Comparison of ENCODE assay signal across 13 mouse cellular contexts in the genomic region with DNA sequence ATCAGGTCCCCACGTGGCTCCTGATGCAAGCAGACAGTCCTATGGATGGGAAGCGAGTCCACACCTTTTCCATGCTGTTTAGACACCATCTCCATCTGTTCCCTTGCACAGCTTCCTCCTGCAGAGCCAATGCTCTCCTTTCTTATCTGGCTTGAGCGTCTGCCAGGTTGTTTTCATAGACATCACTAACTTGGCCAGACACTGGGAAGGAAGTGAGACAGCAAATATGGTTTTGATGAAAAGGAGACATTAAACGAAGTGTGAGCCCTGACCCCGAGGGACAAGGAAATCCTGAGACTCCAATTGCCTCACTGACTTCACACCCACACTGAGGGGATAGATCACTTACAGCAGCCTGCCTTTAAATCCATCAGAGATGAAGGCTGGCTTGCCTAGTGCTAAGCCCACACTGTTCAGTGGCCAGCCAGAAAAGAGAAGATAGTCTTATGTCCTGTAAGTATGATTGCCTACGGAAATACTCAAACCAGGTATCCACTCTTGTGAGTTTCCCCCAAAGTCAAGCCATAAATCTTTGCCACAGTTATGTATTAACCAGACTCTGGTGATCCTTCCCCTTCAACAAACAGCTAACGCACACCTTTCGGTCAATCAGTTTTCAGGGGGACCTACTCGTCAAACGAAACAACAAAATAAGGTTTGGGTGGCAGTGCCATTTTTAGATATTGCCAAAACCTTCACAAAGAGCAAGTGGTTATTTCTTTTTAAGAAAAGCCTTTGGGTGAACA.
DNase-seq lines count a peak whose midpoint lies in the region; ATAC-seq and TF ChIP-seq lines count a peak whose summit lies in the region.
"Had no signal": no experiment of that assay in that cellular context is flagged by ENCODE, and none has a peak within 500 bp of the region (broad histone marks: within the 10 kb centered on the region; RNA-seq: fewer than 3 reads in every experiment).

No protein-coding gene starts in this region.

- TF ChIP-seq CTCF in hindbrain, postnatal 0 days (IDR thresholded peaks at IDR 0.05; ENCODE audit: low read depth), result no peak
- TF ChIP-seq CTCF in midbrain, postnatal 0 days (IDR thresholded peaks at IDR 0.05), result no peak

- H3K9ac ChIP-seq in hindbrain, postnatal 0 days (replicated peaks; ENCODE audit: low read length), result no peak overlapping the region
- no peak overlapping the region for H3K9ac ChIP-seq in hindbrain, embryonic 11.5 days (ENCODE audit: low read depth, low read length)
- no peak overlapping the region for H3K9ac ChIP-seq in midbrain, postnatal 0 days (replicated peaks; ENCODE audit: low read length, poor library complexity, severe bottlenecking)
- H3K9ac ChIP-seq in midbrain, embryonic 14.5 days (replicated peaks; ENCODE audit: low read length), result no peak overlapping the region
- H3K9ac ChIP-seq: forebrain, postnatal 0 days; heart, embryonic 13.5 days had no signal

- no peak overlapping the region for H3K4me2 ChIP-seq in hindbrain, postnatal 0 days (ENCODE audit: low read depth, low read length)
- no peak overlapping the region for H3K4me2 ChIP-seq in hindbrain, embryonic 11.5 days (replicated peaks; ENCODE audit: low read depth, low read length)
- H3K4me2 ChIP-seq in midbrain, postnatal 0 days (ENCODE audit: low read depth, low read length, poor library complexity, severe bottlenecking), result no peak overlapping the region
- no peak overlapping the region for H3K4me2 ChIP-seq in midbrain, embryonic 14.5 days (ENCODE audit: low read length)
- H3K4me2 ChIP-seq: heart, embryonic 13.5 days had no signal

- no peak overlapping the region for H3K4me3 ChIP-seq in hindbrain, postnatal 0 days (ENCODE audit: low read length)
- H3K4me3 ChIP-seq in hindbrain, embryonic 11.5 days (ENCODE audit: low read depth, low read length), result no peak overlapping the region
- no peak overlapping the region for H3K4me3 ChIP-seq in midbrain, postnatal 0 days (ENCODE audit: low read depth, low read length)
- H3K4me3 ChIP-seq in midbrain, embryonic 14.5 days (replicated peaks; ENCODE audit: low read depth, low read length), result no peak overlapping the region
- H3K4me3 ChIP-seq: heart, embryonic 13.5 days; megakaryocyte, embryonic 14.5 days had no signal

- no peaks in the 10 kb centered on the region for H3K36me3 ChIP-seq in hindbrain, postnatal 0 days (ENCODE audit: insufficient read depth, low read length)
- no peaks in the 10 kb centered on the region for H3K36me3 ChIP-seq in hindbrain, embryonic 11.5 days (ENCODE audit: control insufficient read depth, insufficient read depth, low read length)
- H3K36me3 ChIP-seq in midbrain, postnatal 0 days (ENCODE audit: insufficient read depth, low read length), result no peaks in the 10 kb centered on the region
- H3K36me3 ChIP-seq in midbrain, embryonic 14.5 days (ENCODE audit: control insufficient read depth, insufficient read depth, low read length), result no peaks in the 10 kb centered on the region
- H3K36me3 ChIP-seq: heart, embryonic 13.5 days had no signal

- peak; percentile 40; the same call in 1 of the 2 replicates for ATAC-seq in hindbrain, postnatal 0 days
- ATAC-seq in hindbrain, embryonic 11.5 days (ENCODE audit: low FRiP score), result no peak
- no peak for ATAC-seq in midbrain, postnatal 0 days (ENCODE audit: low FRiP score)
- no peak for ATAC-seq in midbrain, embryonic 14.5 days (ENCODE audit: low FRiP score, low TSS enrichment)
- ATAC-seq in inflammation-experienced regulatory T-cells, adult 6 months, result no peak
- ATAC-seq: forebrain, postnatal 0 days had no signal

- H3K4me1 ChIP-seq in hindbrain, postnatal 0 days (ENCODE audit: insufficient read depth, low read length), result no peaks in the 10 kb centered on the region
- 0 out of 2 replicates have a peak, but pooled peaks cover 2% of the 10 kb centered on the region for H3K4me1 ChIP-seq in hindbrain, embryonic 11.5 days (replicated peaks; ENCODE audit: control insufficient read depth, insufficient read depth, low read length)
- no peaks in the 10 kb centered on the region for H3K4me1 ChIP-seq in midbrain, postnatal 0 days (ENCODE audit: insufficient read depth, low read length)
- H3K4me1 ChIP-seq in midbrain, embryonic 14.5 days (ENCODE audit: control insufficient read depth, insufficient read depth, low read length), result no peaks in the 10 kb centered on the region

- WGBS in hindbrain, postnatal 0 days, result 72% methylated on average over 10 of the region's 10 CpGs
- 82% methylated on average over 10 of the region's 10 CpGs for WGBS in hindbrain, embryonic 11.5 days
- WGBS in midbrain, postnatal 0 days, result 88% methylated on average over 10 of the region's 10 CpGs
- WGBS in midbrain, embryonic 14.5 days, result 93% methylated on average over 10 of the region's 10 CpGs

- peak; percentile 46 for DNase-seq in hindbrain, postnatal 0 days (ENCODE audit: low spot score)
- DNase-seq in hindbrain, embryonic 11.5 days (ENCODE audit: low spot score), result no peak
- DNase-seq in midbrain, postnatal 0 days (ENCODE audit: low spot score), result peak; percentile 53
- no peak for DNase-seq in midbrain, embryonic 14.5 days
- peak; percentile 19 to 31 for DNase-seq in kidney, postnatal 36 days
- DNase-seq in right cerebral cortex, postnatal 14 days, result peak; percentile 27
- DNase-seq in ovary, postnatal 10 days (ENCODE audit: low spot score), result no peak
- DNase-seq: adrenal gland, postnatal 25 days; forebrain, postnatal 0 days; thymus, postnatal 36 days had no signal

- no peaks in the 10 kb centered on the region for H3K9me3 ChIP-seq in hindbrain, postnatal 0 days (ENCODE audit: low read length)
- no peaks in the 10 kb centered on the region for H3K9me3 ChIP-seq in hindbrain, embryonic 11.5 days (ENCODE audit: control insufficient read depth, low read length)
- no peaks in the 10 kb centered on the region for H3K9me3 ChIP-seq in midbrain, postnatal 0 days (ENCODE audit: low read length)
- H3K9me3 ChIP-seq in midbrain, embryonic 14.5 days (ENCODE audit: control insufficient read depth, low read length), result no peaks in the 10 kb centered on the region
- H3K9me3 ChIP-seq: heart, embryonic 13.5 days; megakaryocyte, embryonic 14.5 days had no signal

- H3K27me3 ChIP-seq in hindbrain, postnatal 0 days (ENCODE audit: insufficient read depth, low read length), result no peaks in the 10 kb centered on the region
- H3K27me3 ChIP-seq in hindbrain, embryonic 11.5 days (ENCODE audit: control insufficient read depth, insufficient read depth, low read length), result no peaks in the 10 kb centered on the region
- no peaks in the 10 kb centered on the region for H3K27me3 ChIP-seq in midbrain, postnatal 0 days (ENCODE audit: insufficient read depth, low read length)
- no peaks in the 10 kb centered on the region for H3K27me3 ChIP-seq in midbrain, embryonic 14.5 days (ENCODE audit: control insufficient read depth, insufficient read depth, low read length)
- H3K27me3 ChIP-seq: heart, embryonic 13.5 days had no signal

- no peak overlapping the region for H3K27ac ChIP-seq in hindbrain, postnatal 0 days
- no peak overlapping the region for H3K27ac ChIP-seq in hindbrain, embryonic 11.5 days (ENCODE audit: low read depth, low read length)
- no peak overlapping the region for H3K27ac ChIP-seq in midbrain, postnatal 0 days (ENCODE audit: low read depth, low read length)
- no peak overlapping the region for H3K27ac ChIP-seq in midbrain, embryonic 14.5 days (replicated peaks; ENCODE audit: low read depth, low read length)
- H3K27ac ChIP-seq: heart, embryonic 13.5 days had no signal

Comparison
In these comparisons a context has a peak if more than half of its experiments do, and no peak if none do; other contexts are left out.
1. DNase-seq: peak in hindbrain, postnatal 0 days (single experiment), midbrain, postnatal 0 days (single experiment), kidney, postnatal 36 days (2 of 2) and right cerebral cortex, postnatal 14 days (single experiment); none in hindbrain, embryonic 11.5 days (single experiment), midbrain, embryonic 14.5 days (single experiment) and ovary, postnatal 10 days (single experiment).